Mouse (Mus musculus) cerebellum, adult 8-10 months (tissue): ENCODE measurements around the gene Dner.

Source experiments
- DNase-seq: peaks from one replicate; pipeline ENCODE4 v3.0.0; 2022

Dner gene

DNA sequence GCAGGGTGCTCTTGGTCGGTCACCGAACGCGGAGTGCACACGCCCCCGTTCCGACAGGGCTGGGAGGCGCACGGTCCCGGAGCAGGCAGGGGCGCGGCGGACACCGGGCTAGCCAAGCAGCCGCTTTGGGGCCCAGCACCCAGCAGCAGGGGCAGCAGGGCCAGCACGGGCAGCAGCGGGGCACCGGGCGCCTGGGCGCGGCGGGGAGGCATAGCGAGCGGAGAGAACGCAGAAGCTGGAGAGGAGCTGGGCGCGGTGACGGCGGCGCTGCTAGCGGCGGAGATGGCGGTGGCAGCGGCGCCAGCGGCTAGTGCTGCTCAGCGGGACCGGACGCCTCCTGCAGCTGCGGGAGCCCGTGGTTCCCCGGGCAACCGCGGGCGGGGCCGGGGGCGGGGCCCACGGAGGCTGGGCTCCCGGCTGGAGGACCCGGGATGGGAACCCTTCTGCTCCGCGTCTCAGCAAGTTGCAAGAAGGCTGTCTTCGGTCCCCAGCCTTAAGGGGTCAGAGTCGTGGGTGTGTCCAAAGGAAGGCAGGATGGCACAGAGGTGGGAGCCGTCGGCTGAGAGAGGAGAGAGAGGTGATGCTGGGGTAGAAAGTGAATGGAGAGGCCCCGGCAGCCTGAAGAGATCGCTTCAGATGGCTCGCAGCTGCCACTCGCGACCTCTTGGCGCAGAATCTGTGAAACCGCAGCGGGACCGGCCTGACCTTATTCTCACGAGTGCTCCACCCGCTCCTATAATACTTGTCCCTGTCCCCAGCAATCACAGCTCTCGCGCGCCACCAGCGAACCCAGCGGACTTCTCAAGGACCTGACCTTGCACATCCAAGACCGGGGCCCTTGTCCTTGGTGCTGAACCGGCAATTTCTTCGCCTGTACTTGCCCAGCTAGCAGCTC lies at the start of gene Dner:
Gene Dner (minus strand): TSS at position 705 of the 895 bp plus-strand sequence.
- DNase-seq, result peak; percentile 52

DNA sequence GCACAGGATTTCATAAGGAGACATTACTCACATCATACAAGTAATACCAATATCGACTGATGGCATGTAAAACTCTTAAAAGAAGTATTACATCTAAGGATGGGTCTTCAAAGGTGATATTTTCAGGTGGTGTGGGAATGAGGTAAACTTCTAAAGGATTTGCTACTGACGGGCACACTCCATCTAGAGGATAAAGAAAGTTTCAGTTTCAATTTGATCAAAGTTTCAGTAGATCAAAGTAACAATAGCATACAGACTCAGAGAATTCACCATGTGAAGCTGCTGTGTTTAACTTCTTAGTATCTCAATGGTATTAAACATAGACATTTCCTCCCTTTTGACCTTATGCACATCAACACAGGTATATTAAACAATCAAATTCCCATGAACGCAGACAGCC lies 46.1 kb upstream of the Dner start:
- no peak for DNase-seq

GRCm38 (mm10) chr1:84740080-84740479 lies 44.1 kb upstream of the Dner start:
- DNase-seq, result no peak

GRCm38 (mm10) chr1:84737097-84737496 lies 41.1 kb upstream of the Dner start:
- DNase-seq, result no peak

DNA sequence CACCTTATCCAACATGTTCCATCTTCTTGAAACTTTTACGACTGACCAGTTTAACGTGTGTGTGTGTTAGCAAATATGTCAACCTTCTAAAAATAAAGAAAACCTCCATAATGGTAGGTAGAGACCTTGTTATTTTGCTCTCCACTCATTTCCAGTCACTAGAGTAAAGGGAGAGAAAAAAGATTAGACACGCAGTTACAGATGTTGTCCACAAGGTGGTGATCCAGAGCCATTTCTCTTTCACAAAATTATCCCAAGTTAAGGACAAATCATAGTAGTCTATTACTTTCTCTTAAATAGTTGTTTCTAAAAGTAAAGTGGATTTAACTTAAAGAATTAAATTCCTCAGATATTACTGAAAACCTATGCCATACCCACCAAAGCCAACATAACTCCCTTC lies 37.8 kb upstream of the Dner start:
- peak; percentile 18 for DNase-seq

GRCm38 (mm10) chr1:84731763-84732162 lies 35.7 kb upstream of the Dner start:
- DNase-seq, result no peak

- DNase-seq, result no peak
These were observed 26.8 kb upstream of the Dner start for GRCm38 (mm10) chr1:84722841-84723240.

GRCm38 (mm10) chr1:84722371-84722770 lies 26.4 kb upstream of the Dner start:
- no peak for DNase-seq

- DNase-seq, result no peak
These were observed 25.9 kb upstream of the Dner start for GRCm38 (mm10) chr1:84721942-84722341.

DNA sequence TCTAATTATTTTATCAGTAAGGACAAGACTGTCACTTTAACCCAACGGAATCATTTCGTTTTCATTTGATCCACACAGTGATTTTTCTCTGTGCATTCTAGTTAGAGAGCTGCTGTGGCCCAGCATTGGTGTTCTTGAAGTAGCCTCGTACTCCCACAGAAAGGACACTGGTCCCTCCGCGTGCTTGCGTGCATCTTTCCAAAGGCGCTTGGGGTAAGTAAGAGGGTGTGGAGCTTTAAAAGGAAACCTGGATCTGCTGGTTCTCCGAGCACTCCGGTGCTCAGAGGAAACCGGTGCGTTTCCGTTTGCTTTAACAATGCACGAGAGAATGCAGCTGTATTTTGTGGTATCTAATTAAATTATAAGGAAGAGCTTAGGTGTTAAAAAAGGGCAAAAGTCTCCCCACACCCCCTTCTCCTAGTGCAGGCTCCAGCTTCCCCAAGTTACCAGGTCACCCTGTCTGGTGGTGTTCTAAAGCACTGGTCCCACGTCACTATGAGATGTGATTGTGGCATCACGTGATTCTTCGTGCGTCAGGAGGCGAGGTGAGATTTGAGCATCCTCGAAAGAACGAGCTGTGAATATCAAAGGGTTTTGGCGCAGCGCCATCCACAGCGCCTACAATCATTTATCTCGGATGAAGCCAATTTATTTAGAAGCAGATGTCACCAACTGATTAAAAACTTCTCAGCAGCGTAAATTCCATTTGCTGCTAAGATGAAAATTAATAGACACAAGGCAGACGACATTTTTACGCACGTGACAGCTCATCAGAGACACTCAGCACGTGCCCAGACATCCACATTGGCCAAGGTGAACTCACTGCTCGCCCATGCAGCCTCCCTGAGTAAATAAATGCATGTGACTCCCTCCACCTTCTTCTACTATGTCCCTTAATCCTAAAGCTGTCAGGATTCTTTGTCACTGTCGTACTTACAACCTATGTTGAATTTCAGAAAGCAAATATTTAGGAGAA lies 14.1 kb upstream of the Dner start:
- DNase-seq, result peak; percentile 25

DNA sequence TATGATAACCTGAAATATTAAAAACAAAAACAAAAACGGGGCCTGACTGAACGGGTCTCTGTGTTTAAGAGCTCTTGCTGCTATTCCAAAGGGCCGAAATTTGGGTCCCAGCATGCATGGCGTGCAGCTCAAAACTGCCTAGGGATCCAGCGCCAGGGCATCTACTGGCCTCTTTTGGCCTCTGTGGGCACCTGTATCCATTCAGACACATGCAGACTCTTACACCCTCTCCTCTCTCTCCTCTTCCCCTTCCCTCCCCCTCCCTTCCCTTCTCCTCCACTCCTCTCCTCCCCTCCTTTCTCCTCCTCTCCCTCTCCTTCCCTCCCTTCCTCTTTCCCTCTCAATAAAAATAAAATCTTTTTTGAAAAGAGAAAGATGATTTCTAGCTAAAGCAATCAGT lies 13.4 kb upstream of the Dner start:
- DNase-seq, result peak; percentile 30

GRCm38 (mm10) chr1:84700254-84700653 lies 4.2 kb upstream of the Dner start:
- no peak for DNase-seq

DNA sequence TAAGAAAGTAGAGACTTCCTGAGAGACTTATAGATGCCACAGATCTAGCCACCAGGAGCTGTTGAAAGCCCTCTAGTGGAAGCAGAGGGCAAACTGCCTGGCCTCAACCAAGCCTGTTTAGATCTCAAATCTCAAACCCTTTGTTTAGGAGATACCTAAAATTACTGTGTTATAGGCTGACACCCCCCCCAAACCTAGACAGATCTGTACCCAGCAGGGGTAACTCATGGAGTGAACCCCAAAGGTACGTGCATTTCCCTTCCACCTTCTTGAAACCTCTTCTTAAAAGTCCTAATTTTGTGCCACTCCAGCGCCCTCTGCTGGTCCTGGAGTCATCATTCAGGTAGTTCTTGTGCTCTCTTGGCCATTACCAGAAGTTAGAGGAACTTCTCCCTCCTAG lies 1.1 kb upstream of the Dner start:
- peak; percentile 76 for DNase-seq

DNA sequence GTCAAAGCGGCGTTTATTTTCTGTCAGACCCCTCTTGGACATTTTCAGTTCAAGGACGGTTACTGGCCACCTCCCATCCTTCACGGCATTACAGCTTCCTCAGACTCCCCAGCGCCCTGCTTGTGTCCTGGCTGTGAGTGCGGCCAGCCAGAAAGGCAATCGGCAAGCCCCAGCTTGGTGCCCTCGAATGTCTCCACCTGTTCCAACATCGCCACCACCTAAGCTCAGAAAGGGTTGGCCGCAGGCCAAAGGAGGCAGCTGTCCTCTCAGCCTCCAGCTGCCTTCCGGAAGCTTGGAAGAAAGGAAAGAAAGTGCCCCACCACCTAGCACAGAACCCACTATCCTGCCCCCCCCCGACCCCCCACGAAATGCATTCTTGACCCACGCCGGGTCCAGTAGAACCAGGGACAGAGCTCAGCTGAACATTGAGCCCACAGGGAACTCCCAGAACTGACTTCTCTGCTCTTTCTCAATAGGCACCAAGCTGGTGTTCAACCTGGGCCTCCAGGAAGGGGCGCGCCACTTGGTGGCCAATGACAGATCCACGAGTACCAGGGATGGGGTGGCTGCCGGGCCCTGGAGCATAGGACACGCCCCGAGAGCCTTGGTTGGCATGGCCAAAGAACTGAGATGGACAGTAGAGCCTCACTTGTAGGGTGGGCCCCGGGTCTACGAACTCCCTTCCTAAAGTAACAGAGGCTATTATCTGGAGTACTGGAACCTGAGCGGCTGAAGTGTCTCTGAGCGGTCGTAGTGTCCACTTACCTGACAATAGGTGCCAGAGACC lies 1.1 kb downstream of the Dner start:
- DNase-seq, result peak; percentile 44

DNA sequence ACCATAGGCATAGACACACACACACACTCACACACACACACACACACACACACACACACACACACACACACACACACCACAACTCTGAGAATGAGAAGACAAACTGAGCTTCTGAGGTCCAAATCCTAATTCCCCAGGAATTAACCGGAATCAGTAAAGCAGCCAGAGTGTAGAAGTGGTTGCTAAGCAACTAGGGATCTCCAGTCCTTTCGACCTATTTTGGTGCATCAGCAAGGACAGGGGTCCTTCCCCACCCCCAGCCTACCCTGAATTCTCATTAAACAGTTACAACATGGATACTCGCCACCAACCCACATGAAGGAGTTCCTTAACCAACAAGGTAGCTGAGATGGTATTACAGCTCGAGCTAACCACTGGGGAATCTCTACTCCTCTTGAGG lies 18.1 kb downstream of the Dner start:
- DNase-seq, result no peak

DNA sequence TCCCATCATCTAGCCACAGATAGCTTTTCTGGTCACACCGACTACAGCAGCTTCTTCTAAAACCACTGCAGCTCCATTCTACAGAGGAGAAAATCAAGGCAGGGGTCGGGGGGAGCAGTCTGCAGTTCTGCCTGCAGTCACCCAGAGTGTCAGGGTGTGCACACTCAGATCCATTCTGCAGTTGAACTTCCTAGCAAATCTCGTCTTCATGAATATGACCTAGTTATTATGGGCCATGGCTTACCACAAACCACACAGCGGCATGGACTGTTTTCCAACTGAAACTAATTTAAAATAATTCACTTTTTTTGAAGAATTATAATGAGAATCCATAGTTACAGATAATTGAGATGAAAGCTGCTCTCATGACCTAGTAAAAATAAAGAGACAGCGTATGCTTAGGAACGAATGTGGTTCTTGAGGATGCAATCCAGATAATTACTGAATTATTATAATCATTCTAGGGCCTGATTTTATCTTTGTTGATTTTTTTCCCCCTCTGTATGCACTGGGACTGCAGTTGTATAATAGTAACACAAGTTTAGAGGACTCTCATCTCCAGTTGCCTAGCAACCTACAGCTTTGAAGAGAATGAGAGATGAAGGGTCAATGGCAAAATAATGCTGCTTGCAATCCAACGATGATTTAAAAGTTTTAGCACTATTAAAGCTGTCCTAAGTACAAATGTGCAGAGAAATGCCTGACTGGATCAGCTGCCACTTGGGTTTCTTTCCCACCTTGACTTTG lies 27.7 kb downstream of the Dner start:
- DNase-seq, result no peak

GRCm38 (mm10) chr1:84667660-84668059 lies 28.4 kb downstream of the Dner start:
- no peak for DNase-seq

DNA sequence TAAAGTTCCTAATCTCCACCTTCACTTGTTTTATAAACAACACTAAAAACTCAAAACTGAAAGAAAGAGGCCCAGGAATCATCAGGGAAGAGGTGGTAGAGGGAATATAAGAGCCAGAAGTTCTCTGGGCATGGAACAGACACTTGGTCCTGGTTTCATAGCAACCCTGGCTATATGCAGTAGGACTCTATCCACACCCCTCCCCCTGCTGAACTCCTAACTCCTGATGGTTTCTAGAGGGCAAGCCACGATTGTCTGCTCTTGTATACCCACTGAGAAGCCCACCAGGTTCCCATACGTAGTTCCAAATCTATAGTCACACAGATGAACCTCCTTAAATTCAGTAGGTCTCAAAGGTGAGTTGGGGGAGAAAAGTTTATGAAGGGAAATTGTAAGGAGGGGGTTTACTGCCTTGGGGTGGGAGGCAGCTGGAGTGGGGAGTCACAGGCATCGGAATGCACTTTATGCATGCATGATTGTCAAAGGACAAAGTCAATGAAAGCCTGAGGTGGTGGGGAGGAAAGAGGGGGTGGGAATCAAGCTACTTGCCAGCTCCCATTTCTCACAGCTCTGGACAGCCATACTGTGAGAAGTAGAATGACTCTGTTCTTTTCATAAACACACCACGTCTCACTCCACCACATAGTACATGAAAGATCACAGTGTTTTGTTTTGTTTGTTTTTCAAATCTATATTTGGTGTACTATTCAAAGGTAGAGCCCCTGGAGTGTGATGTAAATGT lies 31.5 kb downstream of the Dner start:
- no peak for DNase-seq

- DNase-seq, result peak; percentile 6
These were observed 49.2 kb downstream of the Dner start for GRCm38 (mm10) chr1:84646781-84647180.

- DNase-seq, result no peak
These were observed 55.6 kb downstream of the Dner start for GRCm38 (mm10) chr1:84640463-84640862.

DNA sequence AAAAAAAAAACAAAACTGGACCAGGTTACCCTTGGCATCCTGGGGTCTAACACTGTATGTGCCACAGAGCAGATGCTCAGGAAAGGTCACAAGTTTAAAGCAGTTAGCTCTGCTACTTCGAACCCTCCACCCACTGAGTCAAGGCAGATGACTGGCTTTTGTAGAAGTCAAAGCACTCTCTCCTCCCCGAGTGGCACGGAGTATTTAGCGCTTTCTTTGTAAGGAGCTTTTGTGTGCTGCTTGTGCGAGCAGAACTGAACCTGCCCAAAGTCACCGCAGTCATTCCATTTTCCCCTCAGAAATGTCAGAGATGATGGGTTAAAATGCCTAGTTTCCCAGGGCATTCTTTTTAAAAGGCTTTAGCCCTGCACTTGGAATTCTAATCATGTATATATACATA lies 59.1 kb downstream of the Dner start:
- no peak for DNase-seq
